ENCODE assay signal across 8 mouse cellular contexts in genomic region chr2:146958951-146959821, GRCm38 (mm10). TPM values are rescaled to one million over a fixed set of nuclear protein-coding genes. Genes with fewer than 3 reads are reported as not detected.
A peak's percentile ranks its signal among the peaks of the same experiment; 100 is the strongest.
DNase-seq lines count a peak whose midpoint lies in the region; ATAC-seq lines count a peak whose summit lies in the region.

No protein-coding gene starts in this region.

- H3K9ac ChIP-seq in forebrain, embryonic 15.5 days (replicated peaks) = peak overlapping the region; percentile 40
- no peak overlapping the region for H3K9ac ChIP-seq in liver, embryonic 16.5 days (ENCODE audit: low read depth, low read length)
- H3K9ac ChIP-seq in neural tube, embryonic 13.5 days = peak overlapping the region; percentile 56

- peak overlapping the region; percentile 83 for H3K27ac ChIP-seq in forebrain, embryonic 15.5 days (replicated peaks)
- no peak overlapping the region for H3K27ac ChIP-seq in liver, embryonic 16.5 days (ENCODE audit: low read length)
- peak overlapping the region; percentile 85 for H3K27ac ChIP-seq in neural tube, embryonic 13.5 days (replicated peaks)

- peak overlapping the region; percentile 34 for H3K4me3 ChIP-seq in forebrain, embryonic 15.5 days
- 0 out of 2 replicates have a peak overlapping the region, but pooled peaks have one; percentile 9 for H3K4me3 ChIP-seq in liver, embryonic 16.5 days (ENCODE audit: low read depth, low read length)
- H3K4me3 ChIP-seq in neural tube, embryonic 13.5 days = peak overlapping the region; percentile 35

- peak overlapping the region; percentile 59 for H3K4me2 ChIP-seq in forebrain, embryonic 15.5 days (replicated peaks)
- peak overlapping the region; percentile 44; the same call in 1 of the 2 replicates for H3K4me2 ChIP-seq in liver, embryonic 16.5 days (ENCODE audit: low read depth, low read length)
- H3K4me2 ChIP-seq in neural tube, embryonic 13.5 days = peak overlapping the region; percentile 57

- peaks cover 51% of the 10 kb centered on the region for H3K27me3 ChIP-seq in forebrain, embryonic 15.5 days
- H3K27me3 ChIP-seq in liver, embryonic 16.5 days (ENCODE audit: control insufficient read depth, insufficient read depth, low read depth, low read length) = no peaks in the 10 kb centered on the region
- peaks cover 36% of the 10 kb centered on the region for H3K27me3 ChIP-seq in neural tube, embryonic 13.5 days

- WGBS in forebrain, embryonic 15.5 days = 0% methylated on average over 21 of the region's 21 CpGs
- 12% methylated on average over 21 of the region's 21 CpGs for WGBS in large intestine, adult 2 months
- 4% methylated on average over 21 of the region's 21 CpGs for WGBS in liver, embryonic 16.5 days (ENCODE audit: insufficient replicate concordance)
- WGBS in neural tube, embryonic 13.5 days = under 1% methylated on average over 21 of the region's 21 CpGs

- peak; percentile 72 for DNase-seq in ES-CJ7 (ENCODE audit: low read depth, low spot score)
- DNase-seq in cerebellum, adult 11 months = peak; percentile 68
- DNase-seq in heart, postnatal 14 days = peak; percentile 83 to 90
- DNase-seq in large intestine, adult 2 months (ENCODE audit: low read depth, low spot score) = peak; percentile 38
- peak; percentile 43 for DNase-seq in telencephalon, adult 2 months (ENCODE audit: low read depth, low spot score)

- no peaks in the 10 kb centered on the region for H3K9me3 ChIP-seq in forebrain, embryonic 15.5 days
- H3K9me3 ChIP-seq in liver, embryonic 16.5 days (replicated peaks; ENCODE audit: control insufficient read depth, low read length) = no peaks in the 10 kb centered on the region
- 0 out of 2 replicates have a peak, but pooled peaks cover 4% of the 10 kb centered on the region for H3K9me3 ChIP-seq in neural tube, embryonic 13.5 days

- no peaks in the 10 kb centered on the region for H3K36me3 ChIP-seq in forebrain, embryonic 15.5 days
- no peaks in the 10 kb centered on the region for H3K36me3 ChIP-seq in liver, embryonic 16.5 days (ENCODE audit: control insufficient read depth, insufficient read depth)
- peaks cover 7% of the 10 kb centered on the region; the same call in 1 of the 2 replicates for H3K36me3 ChIP-seq in neural tube, embryonic 13.5 days

- peak; percentile 72 for ATAC-seq in forebrain, embryonic 15.5 days (replicated peaks)
- ATAC-seq in liver, embryonic 16.5 days (ENCODE audit: low read depth) = peak; percentile 53; the same call in 1 of the 2 replicates
- ATAC-seq in neural tube, embryonic 13.5 days (ENCODE audit: low read depth) = peak; percentile 79

- intact Hi-C loops in heart, postnatal 14 days (cut with DNase I) = loop anchor here (1.0 to 10.0 kb wide), 4 partner anchors 78 to 346 kb away; no protein-coding TSS in a partner anchor

- H3K4me1 ChIP-seq in forebrain, embryonic 15.5 days = peaks cover 17% of the 10 kb centered on the region
- H3K4me1 ChIP-seq in liver, embryonic 16.5 days (ENCODE audit: control insufficient read depth, low read depth, low read length) = no peaks in the 10 kb centered on the region
- H3K4me1 ChIP-seq in neural tube, embryonic 13.5 days (replicated peaks) = peaks cover 28% of the 10 kb centered on the region

RNA-seq across cellular contexts. Expression of gene Xrn2, which starts 53.6 kb away (rescaled TPM):
- 88.8 and 92.1 TPM in 2 replicates for polyA plus RNA-seq in forebrain, embryonic 15.5 days (2015; fragmentation: Nextera tagmentation; extraction: Ambion mirVana)
- total RNA-seq in heart, postnatal 14 days (2021) = 10 to 100 TPM; 23.6 to 28.0 TPM
- 17.8 and 19.7 TPM in 2 replicates for polyA plus RNA-seq in large intestine, adult 2 months (2012; rRNA removed)
- 23.4 and 25.0 TPM in 2 replicates for polyA plus RNA-seq in liver, embryonic 16.5 days (2015; fragmentation: Nextera tagmentation; extraction: Ambion mirVana)
- polyA plus RNA-seq in neural tube, embryonic 13.5 days (2015; fragmentation: Nextera tagmentation; extraction: Ambion mirVana) = 73.1 and 76.7 TPM in 2 replicates
